Mouse (Mus musculus): ENCODE results near the gene Noc4l. TPM values are rescaled to one million over a fixed set of nuclear protein-coding genes. Genes with fewer than 3 reads are reported as not detected.

Gene Noc4l
- polyA plus RNA-seq, 1 experiment from 2014 or later = 47.2 TPM

DNA sequence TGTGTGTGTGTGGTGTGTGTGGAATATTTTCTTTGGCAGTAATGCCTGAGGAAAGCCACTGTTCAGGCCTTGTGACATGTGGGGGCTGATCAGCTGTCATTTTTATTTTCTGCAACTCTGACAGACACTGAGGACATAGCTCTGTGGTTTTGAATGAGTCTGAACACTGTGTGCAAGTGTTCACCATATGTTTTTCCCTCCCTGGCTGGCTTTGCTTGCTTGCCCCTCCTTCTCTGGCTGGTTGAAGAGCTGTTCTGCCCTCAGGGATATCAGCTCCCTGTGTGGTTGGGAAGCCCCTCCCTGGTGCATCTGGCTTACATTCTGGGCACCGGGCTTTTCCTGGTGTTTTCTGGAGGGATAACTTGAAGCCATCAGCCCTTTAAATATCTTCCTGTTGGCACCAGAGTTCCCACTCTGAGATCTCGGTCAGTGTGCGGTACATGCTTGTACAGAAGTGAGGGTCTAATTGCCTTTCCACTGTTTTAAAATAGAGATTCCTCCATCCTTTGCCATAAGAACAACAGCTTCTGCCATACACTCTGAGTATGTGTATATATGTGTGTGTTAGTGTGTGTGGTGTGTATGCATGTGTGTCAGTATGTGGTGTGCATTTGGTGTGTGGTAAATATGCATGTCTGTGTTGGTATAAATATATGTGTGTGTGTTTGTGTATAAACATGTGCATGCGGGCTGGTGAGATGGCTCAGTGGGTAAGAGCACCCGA lies 41.6 kb downstream of the Noc4l start:
- Histone ChIP-seq H3K4me1 (ENCODE audit: control insufficient read depth, insufficient read depth, low read length) (no peaks in the 10 kb centered on the region), H3K9me3 (replicated peaks; ENCODE audit: control insufficient read depth, low read length) (no peaks in the 10 kb centered on the region), H3K4me2 (ENCODE audit: low read depth, low read length) (no peak overlapping the region), H3K36me3 (ENCODE audit: control insufficient read depth, insufficient read depth, low read length) (no peaks in the 10 kb centered on the region), H3K9ac (ENCODE audit: low read length) (no peak overlapping the region), H3K4me3 (replicated peaks; ENCODE audit: low read length) (no peak overlapping the region), H3K27me3 (ENCODE audit: control insufficient read depth, insufficient read depth, low read length) (no peaks in the 10 kb centered on the region), H3K27ac (ENCODE audit: low read length) (no peak overlapping the region)
- ATAC-seq (ENCODE audit: insufficient read depth, low FRiP score) = no peak
- WGBS = 78% methylated on average over 5 of the region's 5 CpGs

- Histone ChIP-seq H3K4me3 (replicated peaks; ENCODE audit: low read length) (no peak overlapping the region), H3K36me3 (ENCODE audit: control insufficient read depth, insufficient read depth, low read length) (no peaks in the 10 kb centered on the region), H3K9me3 (replicated peaks; ENCODE audit: control insufficient read depth, low read length) (no peaks in the 10 kb centered on the region), H3K27me3 (ENCODE audit: control insufficient read depth, insufficient read depth, low read length) (no peaks in the 10 kb centered on the region), H3K4me1 (ENCODE audit: control insufficient read depth, insufficient read depth, low read length) (no peaks in the 10 kb centered on the region), H3K4me2 (ENCODE audit: low read depth, low read length) (no peak overlapping the region), H3K27ac (ENCODE audit: low read length) (no peak overlapping the region), H3K9ac (ENCODE audit: low read length) (no peak overlapping the region)
- WGBS = 81% methylated on average over 7 of the region's 7 CpGs
- ATAC-seq (ENCODE audit: insufficient read depth, low FRiP score) = no peak
Measured at GRCm38 (mm10) chr5:110610484-110610883, 42.7 kb downstream of the Noc4l start.

DNA sequence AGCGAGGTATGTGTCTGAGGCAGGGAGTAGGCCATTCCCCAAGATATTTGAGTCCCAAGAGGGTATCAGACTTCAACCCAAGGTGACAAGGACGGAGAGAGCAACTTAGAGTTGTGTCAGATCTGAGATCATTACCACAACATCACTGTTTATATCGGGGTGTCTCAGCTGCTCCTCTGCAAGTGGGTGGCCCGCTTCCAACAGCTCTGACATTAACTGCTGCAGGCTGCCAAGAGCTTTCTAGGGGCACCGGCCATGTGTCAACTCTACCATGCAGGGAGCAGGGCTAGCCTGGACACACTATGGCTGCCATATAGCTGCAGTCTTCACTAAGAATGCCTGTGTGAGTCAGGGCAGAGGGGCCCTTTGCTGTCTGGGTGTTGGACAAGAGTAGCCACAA lies 43.3 kb downstream of the Noc4l start:
- H3K27me3 ChIP-seq (ENCODE audit: control insufficient read depth, insufficient read depth, low read length) = no peaks in the 10 kb centered on the region
- no peak overlapping the region for H3K4me3 ChIP-seq (replicated peaks; ENCODE audit: low read length)

GRCm38 (mm10) chr5:110609425-110609824 lies 43.8 kb downstream of the Noc4l start:
- Histone ChIP-seq H3K4me3 (replicated peaks; ENCODE audit: low read length) (no peak overlapping the region), H3K9me3 (replicated peaks; ENCODE audit: control insufficient read depth, low read length) (no peaks in the 10 kb centered on the region), H3K4me2 (ENCODE audit: low read depth, low read length) (no peak overlapping the region), H3K4me1 (ENCODE audit: control insufficient read depth, insufficient read depth, low read length) (no peaks in the 10 kb centered on the region), H3K9ac (ENCODE audit: low read length) (no peak overlapping the region), H3K27me3 (ENCODE audit: control insufficient read depth, insufficient read depth, low read length) (no peaks in the 10 kb centered on the region), H3K36me3 (ENCODE audit: control insufficient read depth, insufficient read depth, low read length) (no peaks in the 10 kb centered on the region), H3K27ac (ENCODE audit: low read length) (no peak overlapping the region)
- WGBS = 76% methylated on average over 3 of the region's 3 CpGs
- ATAC-seq (ENCODE audit: insufficient read depth, low FRiP score) = no peak

More for the DNA sequence above, 43.3 kb downstream of the Noc4l start:
- WGBS = 73% methylated on average over 5 of the region's 5 CpGs
- H3K9me3 ChIP-seq (replicated peaks; ENCODE audit: control insufficient read depth, low read length) = no peaks in the 10 kb centered on the region
- no peak overlapping the region for H3K4me2 ChIP-seq (ENCODE audit: low read depth, low read length)
- H3K27ac ChIP-seq (ENCODE audit: low read length) = no peak overlapping the region
- H3K9ac ChIP-seq (ENCODE audit: low read length) = no peak overlapping the region
- H3K4me1 ChIP-seq (ENCODE audit: control insufficient read depth, insufficient read depth, low read length) = no peaks in the 10 kb centered on the region
- no peaks in the 10 kb centered on the region for H3K36me3 ChIP-seq (ENCODE audit: control insufficient read depth, insufficient read depth, low read length)
- ATAC-seq (ENCODE audit: insufficient read depth, low FRiP score) = no peak

GRCm38 (mm10) chr5:110608941-110609340 lies 44.3 kb downstream of the Noc4l start:
- no peak overlapping the region for H3K4me2 ChIP-seq (ENCODE audit: low read depth, low read length)
- no peak for ATAC-seq (ENCODE audit: insufficient read depth, low FRiP score)
- H3K27ac ChIP-seq (ENCODE audit: low read length) = no peak overlapping the region
- H3K27me3 ChIP-seq (ENCODE audit: control insufficient read depth, insufficient read depth, low read length) = no peaks in the 10 kb centered on the region
- no peak overlapping the region for H3K9ac ChIP-seq (ENCODE audit: low read length)
- H3K4me3 ChIP-seq (replicated peaks; ENCODE audit: low read length) = no peak overlapping the region
- no peaks in the 10 kb centered on the region for H3K36me3 ChIP-seq (ENCODE audit: control insufficient read depth, insufficient read depth, low read length)
- 60% methylated on average over 8 of the region's 8 CpGs for WGBS
- no peaks in the 10 kb centered on the region for H3K4me1 ChIP-seq (ENCODE audit: control insufficient read depth, insufficient read depth, low read length)
- H3K9me3 ChIP-seq (replicated peaks; ENCODE audit: control insufficient read depth, low read length) = no peaks in the 10 kb centered on the region

DNA sequence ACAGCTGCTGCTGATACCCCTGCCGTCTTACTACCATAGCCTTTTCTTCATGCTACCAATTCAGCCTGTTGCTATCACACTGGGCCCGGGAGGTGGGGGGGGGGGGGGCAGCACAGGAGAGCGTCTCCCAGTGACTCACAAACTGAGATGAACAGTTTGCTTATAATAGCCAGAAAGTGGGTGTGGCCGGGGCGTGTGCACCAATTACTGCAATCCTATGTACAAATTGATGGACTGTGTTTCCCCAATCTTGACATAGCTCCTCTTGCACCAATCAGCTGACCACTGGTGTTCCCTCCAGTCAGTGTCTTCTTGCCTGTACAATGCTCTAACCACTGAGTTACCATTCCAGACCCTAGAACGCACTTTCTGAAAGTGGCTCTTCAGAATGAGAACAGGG lies 44.9 kb downstream of the Noc4l start:
- Histone ChIP-seq H3K27me3 (ENCODE audit: control insufficient read depth, insufficient read depth, low read length) (no peaks in the 10 kb centered on the region), H3K27ac (ENCODE audit: low read length) (no peak overlapping the region), H3K4me3 (replicated peaks; ENCODE audit: low read length) (no peak overlapping the region), H3K4me1 (ENCODE audit: control insufficient read depth, insufficient read depth, low read length) (no peaks in the 10 kb centered on the region), H3K9ac (ENCODE audit: low read length) (no peak overlapping the region), H3K4me2 (ENCODE audit: low read depth, low read length) (no peak overlapping the region), H3K9me3 (replicated peaks; ENCODE audit: control insufficient read depth, low read length) (no peaks in the 10 kb centered on the region), H3K36me3 (ENCODE audit: control insufficient read depth, insufficient read depth, low read length) (no peaks in the 10 kb centered on the region)
- WGBS = 67% methylated on average over 6 of the region's 6 CpGs
- ATAC-seq (ENCODE audit: insufficient read depth, low FRiP score) = no peak

GRCm38 (mm10) chr5:110607767-110608166 lies 45.5 kb downstream of the Noc4l start:
- 49% methylated on average over 3 of the region's 3 CpGs for WGBS
- H3K4me3 ChIP-seq (replicated peaks; ENCODE audit: low read length) = no peak overlapping the region
- no peak for ATAC-seq (ENCODE audit: insufficient read depth, low FRiP score)
- no peak overlapping the region for H3K4me2 ChIP-seq (ENCODE audit: low read depth, low read length)
- H3K9me3 ChIP-seq (replicated peaks; ENCODE audit: control insufficient read depth, low read length) = no peaks in the 10 kb centered on the region
- H3K27ac ChIP-seq (ENCODE audit: low read length) = no peak overlapping the region
- no peak overlapping the region for H3K9ac ChIP-seq (ENCODE audit: low read length)
- no peaks in the 10 kb centered on the region for H3K36me3 ChIP-seq (ENCODE audit: control insufficient read depth, insufficient read depth, low read length)
- no peaks in the 10 kb centered on the region for H3K4me1 ChIP-seq (ENCODE audit: control insufficient read depth, insufficient read depth, low read length)
- no peaks in the 10 kb centered on the region for H3K27me3 ChIP-seq (ENCODE audit: control insufficient read depth, insufficient read depth, low read length)

DNA sequence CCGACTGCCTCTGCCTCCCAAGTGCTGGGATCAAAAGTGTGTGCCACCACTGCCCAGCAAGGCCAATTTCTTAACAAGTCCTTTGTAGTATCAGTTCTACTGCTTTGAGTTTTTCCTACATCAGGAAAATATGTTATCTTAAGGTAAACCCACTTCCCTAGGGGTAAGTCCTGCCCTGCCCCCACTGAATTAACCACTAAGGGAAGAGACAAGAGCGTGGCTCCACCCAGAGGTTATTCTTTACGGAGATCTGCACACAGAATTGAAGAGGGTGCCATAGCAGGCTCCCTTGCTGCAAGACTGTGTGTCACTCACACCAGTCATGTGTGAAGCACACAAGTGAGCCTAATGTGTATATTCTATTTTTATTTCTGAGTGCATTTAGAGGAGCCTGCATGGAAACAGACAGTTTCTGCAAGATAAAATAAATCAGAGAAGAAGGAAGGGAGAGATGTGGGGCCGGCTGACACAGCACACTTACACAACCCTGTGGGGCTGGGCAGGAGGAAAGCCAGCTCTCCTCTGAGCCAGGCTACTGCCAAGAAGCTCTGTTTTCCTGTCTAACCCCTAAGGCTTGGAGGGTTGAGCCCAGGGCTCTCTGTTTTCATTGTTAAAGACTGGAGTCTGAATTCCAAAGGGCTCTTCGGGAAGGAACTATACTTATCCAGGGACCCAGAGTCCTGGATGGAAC lies 47.5 kb downstream of the Noc4l start:
- Histone ChIP-seq H3K9ac (ENCODE audit: low read length) (no peak overlapping the region), H3K27me3 (ENCODE audit: control insufficient read depth, insufficient read depth, low read length) (no peaks in the 10 kb centered on the region), H3K9me3 (replicated peaks; ENCODE audit: control insufficient read depth, low read length) (no peaks in the 10 kb centered on the region), H3K4me2 (ENCODE audit: low read depth, low read length) (no peak overlapping the region), H3K4me1 (ENCODE audit: control insufficient read depth, insufficient read depth, low read length) (no peaks in the 10 kb centered on the region), H3K27ac (ENCODE audit: low read length) (no peak overlapping the region), H3K4me3 (replicated peaks; ENCODE audit: low read length) (no peak overlapping the region), H3K36me3 (ENCODE audit: control insufficient read depth, insufficient read depth, low read length) (no peaks in the 10 kb centered on the region)
- 44% methylated on average over 5 of the region's 5 CpGs for WGBS
- ATAC-seq (ENCODE audit: insufficient read depth, low FRiP score) = no peak

GRCm38 (mm10) chr5:110604311-110604710 lies 48.9 kb downstream of the Noc4l start:
- Histone ChIP-seq H3K36me3 (ENCODE audit: control insufficient read depth, insufficient read depth, low read length) (no peaks in the 10 kb centered on the region), H3K4me1 (ENCODE audit: control insufficient read depth, insufficient read depth, low read length) (no peaks in the 10 kb centered on the region), H3K9me3 (replicated peaks; ENCODE audit: control insufficient read depth, low read length) (no peaks in the 10 kb centered on the region), H3K4me3 (replicated peaks; ENCODE audit: low read length) (no peak overlapping the region), H3K4me2 (ENCODE audit: low read depth, low read length) (no peak overlapping the region), H3K27ac (ENCODE audit: low read length) (no peak overlapping the region), H3K27me3 (ENCODE audit: control insufficient read depth, insufficient read depth, low read length) (no peaks in the 10 kb centered on the region), H3K9ac (ENCODE audit: low read length) (no peak overlapping the region)
- 81% methylated on average over 2 of the region's 2 CpGs for WGBS
- no peak for ATAC-seq (ENCODE audit: insufficient read depth, low FRiP score)

Data from stomach, embryonic 16.5 days (tissue).